Mouse (Mus musculus) intestine, postnatal 0 days (tissue): ENCODE results near the gene Bcl2l11. TPM values are rescaled to one million over a fixed set of nuclear protein-coding genes. Genes with fewer than 3 reads are reported as not detected.

Experiments used
- ATAC-seq: fragments of 200-750 bp; cut with Nextera tagmentation; 2 replicates; pipeline ENCODE4 v1.8.0; 2017; ENCODE audit warnings: mild to moderate bottlenecking, moderate TSS enrichment, moderate library complexity
- H3K27ac ChIP-seq: fragments of 300-500 bp; sonication (generic); 2 replicates; pipeline ENCODE4 v1.5.1; 2014; ENCODE audit warnings: mild to moderate bottlenecking, low read depth, low read length, moderate library complexity
- H3K27me3 ChIP-seq: fragments of 300-500 bp; sonication (generic); replicated peaks from 2 replicates; pipeline ENCODE4 v1.6.1; 2014; ENCODE audit warnings: low read length, mixed read lengths; ENCODE audit not compliant: control insufficient read depth, insufficient read depth
- H3K36me3 ChIP-seq: fragments of 300-500 bp; sonication (generic); 2 replicates; pipeline ENCODE4 v1.6.1; 2014; ENCODE audit warnings: mild to moderate bottlenecking, moderate library complexity; ENCODE audit not compliant: control insufficient read depth, insufficient read depth
- H3K4me1 ChIP-seq: fragments of 300-500 bp; sonication (generic); replicated peaks from 2 replicates; pipeline ENCODE4 v1.6.1; 2014; ENCODE audit warnings: antibody characterized with exemption, low read length, mixed read lengths; ENCODE audit not compliant: control insufficient read depth, insufficient read depth
- H3K4me2 ChIP-seq: fragments of 300-500 bp; sonication (generic); replicated peaks from 2 replicates; pipeline ENCODE4 v1.6.1; 2014; ENCODE audit warnings: low read depth, mild to moderate bottlenecking, moderate library complexity
- H3K4me3 ChIP-seq: fragments of 300-500 bp; sonication (generic); 2 replicates; pipeline ENCODE4 v1.5.1; 2014; ENCODE audit warnings: low read depth, low read length
- H3K9ac ChIP-seq: fragments of 300-500 bp; sonication (generic); 2 replicates; pipeline ENCODE4 v1.6.1; 2014; ENCODE audit warnings: mild to moderate bottlenecking, low read depth, low read length
- H3K9me3 ChIP-seq: fragments of 300-500 bp; sonication (generic); 2 replicates; pipeline ENCODE4 v1.6.1; 2016; ENCODE audit warnings: mixed run types; ENCODE audit not compliant: control insufficient read depth
- CTCF ChIP-seq: sonication (generic); IDR thresholded peaks from 2 replicates; pipeline ENCODE4 v1.5.1; 2016; ENCODE audit warnings: low read depth, mild to moderate bottlenecking, control low read depth, antibody characterized with exemption, moderate library complexity
- WGBS: fragments of 180-500 bp; shearing (Covaris S2); extraction: QIAGEN DNeasy Blood & Tissue Kit; methylation state at CpG from one replicate; pipeline ENCODE4 v1.1.7; 2014; 5-methylcytosine and 5-hydroxymethylcytosine counted together
- polyA plus RNA-seq: library from polyadenylated mRNA; unstranded; fragments of >200 nt; fragmentation: Nextera tagmentation; extraction: Ambion mirVana; gene quantifications from 2 replicates; pipeline ENCODE4 v1.2.1, GENCODE M21; 2015

Bcl2l11 gene
- polyA plus RNA-seq, 1 experiment from 2014 or later = 7.5 TPM

GRCm38 (mm10) chr2:128102086-128102485 is 23.8 kb upstream of the Bcl2l11 start:
- Histone ChIP-seq H3K9ac (no peak overlapping the region), H3K36me3 (no peaks in the 10 kb centered on the region), H3K27ac (no peak overlapping the region), H3K9me3 (no peaks in the 10 kb centered on the region), H3K4me2 (no peak overlapping the region), H3K27me3 (no peaks in the 10 kb centered on the region), H3K4me3 (no peak overlapping the region), H3K4me1 (no peaks in the 10 kb centered on the region)
- no peak for ATAC-seq
- TF ChIP-seq CTCF = no peak
- 92% methylated on average over 9 of the region's 9 CpGs for WGBS

- H3K27me3 ChIP-seq = no peaks in the 10 kb centered on the region
- no peaks in the 10 kb centered on the region for H3K36me3 ChIP-seq
- WGBS = 52% methylated on average over 5 of the region's 5 CpGs
- TF ChIP-seq CTCF = no peak
- no peak overlapping the region for H3K27ac ChIP-seq
- H3K4me3 ChIP-seq = no peak overlapping the region
- no peak overlapping the region for H3K4me2 ChIP-seq
- no peak overlapping the region for H3K9ac ChIP-seq
- no peaks in the 10 kb centered on the region for H3K4me1 ChIP-seq
- no peaks in the 10 kb centered on the region for H3K9me3 ChIP-seq
- no peak for ATAC-seq
These were observed 21.0 kb upstream of the Bcl2l11 start for GRCm38 (mm10) chr2:128104815-128105214.

GRCm38 (mm10) chr2:128105651-128106050 is 20.2 kb upstream of the Bcl2l11 start:
- no peak overlapping the region for H3K27ac ChIP-seq
- H3K27me3 ChIP-seq = no peaks in the 10 kb centered on the region
- H3K4me3 ChIP-seq = no peak overlapping the region
- no peak overlapping the region for H3K4me2 ChIP-seq
- no peaks in the 10 kb centered on the region for H3K4me1 ChIP-seq
- ATAC-seq = no peak
- no peak overlapping the region for H3K9ac ChIP-seq
- H3K9me3 ChIP-seq = no peaks in the 10 kb centered on the region
- WGBS = 69% methylated on average over 11 of the region's 11 CpGs
- no peaks in the 10 kb centered on the region for H3K36me3 ChIP-seq
- no peak for TF ChIP-seq CTCF

- H3K4me3 ChIP-seq = no peak overlapping the region
- no peaks in the 10 kb centered on the region for H3K9me3 ChIP-seq
- no peak for ATAC-seq
- no peak overlapping the region for H3K27ac ChIP-seq
- no peak for TF ChIP-seq CTCF
- H3K4me1 ChIP-seq = no peaks in the 10 kb centered on the region
- WGBS = 72% methylated on average over 9 of the region's 9 CpGs
- no peaks in the 10 kb centered on the region for H3K27me3 ChIP-seq
- no peaks in the 10 kb centered on the region for H3K36me3 ChIP-seq
- H3K4me2 ChIP-seq = no peak overlapping the region
- H3K9ac ChIP-seq = no peak overlapping the region
These were observed 14.3 kb upstream of the Bcl2l11 start for GRCm38 (mm10) chr2:128111537-128111936.

- 84% methylated on average over 3 of the region's 3 CpGs for WGBS
- H3K9me3 ChIP-seq = no peaks in the 10 kb centered on the region
- no peak overlapping the region for H3K4me2 ChIP-seq
- no peaks in the 10 kb centered on the region for H3K36me3 ChIP-seq
- no peak overlapping the region for H3K27ac ChIP-seq
- H3K4me3 ChIP-seq = no peak overlapping the region
- H3K27me3 ChIP-seq = no peaks in the 10 kb centered on the region
- no peak for ATAC-seq
- H3K4me1 ChIP-seq = no peaks in the 10 kb centered on the region
- no peak overlapping the region for H3K9ac ChIP-seq
- TF ChIP-seq CTCF = no peak
These were observed 11.2 kb upstream of the Bcl2l11 start for GRCm38 (mm10) chr2:128114621-128115020.

- Histone ChIP-seq H3K4me2 (no peak overlapping the region), H3K9me3 (no peaks in the 10 kb centered on the region), H3K36me3 (no peaks in the 10 kb centered on the region), H3K27me3 (no peaks in the 10 kb centered on the region), H3K4me1 (no peaks in the 10 kb centered on the region), H3K4me3 (no peak overlapping the region), H3K27ac (no peak overlapping the region), H3K9ac (no peak overlapping the region)
- ATAC-seq = no peak
- TF ChIP-seq CTCF = no peak
- 33% methylated on average over 4 of the region's 4 CpGs for WGBS
These were observed 10.3 kb upstream of the Bcl2l11 start for GRCm38 (mm10) chr2:128115579-128115978.

GRCm38 (mm10) chr2:128117605-128118004 is 8.2 kb upstream of the Bcl2l11 start:
- Histone ChIP-seq H3K27me3 (no peaks in the 10 kb centered on the region; the same call in 1 of the 2 replicates), H3K4me2 (no peak overlapping the region), H3K9ac (no peak overlapping the region), H3K4me1 (0 out of 2 replicates have a peak, but pooled peaks cover 1% of the 10 kb centered on the region), H3K9me3 (no peaks in the 10 kb centered on the region), H3K4me3 (no peak overlapping the region), H3K27ac (no peak overlapping the region), H3K36me3 (no peaks in the 10 kb centered on the region)
- ATAC-seq = no peak
- 83% methylated on average over 7 of the region's 7 CpGs for WGBS
- no peak for TF ChIP-seq CTCF
